Mouse (Mus musculus): ENCODE measurements around the gene Neurl1b.

Neurl1b gene

GRCm38 (mm10) chr17:26414523-26415354 lies at the start of gene Neurl1b:
Neurl1b (plus strand) TSS chr17:26414829.
- peak; percentile 20 to 66 for DNase-seq

DNA sequence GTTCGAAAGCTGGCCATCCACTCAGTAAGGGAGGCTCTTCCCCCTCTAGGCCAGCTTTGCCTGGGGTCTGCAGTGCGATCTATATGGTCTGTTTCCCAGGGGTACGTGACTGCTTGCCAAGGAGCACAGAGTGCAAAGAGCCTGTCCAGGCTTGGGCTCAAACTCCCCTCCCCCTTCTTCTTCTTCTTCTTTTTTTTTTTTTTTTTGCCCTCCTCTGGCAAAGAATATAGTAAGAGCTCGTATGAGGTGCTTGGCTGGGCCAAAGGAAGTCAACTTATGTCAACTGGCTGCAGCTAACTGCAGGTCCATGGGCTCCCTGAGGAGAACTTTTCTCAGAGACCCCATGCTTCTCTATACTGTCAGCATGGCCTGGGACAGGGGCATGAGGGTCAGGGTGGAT lies 47.8 kb upstream of the Neurl1b start:
- DNase-seq = no peak

DNA sequence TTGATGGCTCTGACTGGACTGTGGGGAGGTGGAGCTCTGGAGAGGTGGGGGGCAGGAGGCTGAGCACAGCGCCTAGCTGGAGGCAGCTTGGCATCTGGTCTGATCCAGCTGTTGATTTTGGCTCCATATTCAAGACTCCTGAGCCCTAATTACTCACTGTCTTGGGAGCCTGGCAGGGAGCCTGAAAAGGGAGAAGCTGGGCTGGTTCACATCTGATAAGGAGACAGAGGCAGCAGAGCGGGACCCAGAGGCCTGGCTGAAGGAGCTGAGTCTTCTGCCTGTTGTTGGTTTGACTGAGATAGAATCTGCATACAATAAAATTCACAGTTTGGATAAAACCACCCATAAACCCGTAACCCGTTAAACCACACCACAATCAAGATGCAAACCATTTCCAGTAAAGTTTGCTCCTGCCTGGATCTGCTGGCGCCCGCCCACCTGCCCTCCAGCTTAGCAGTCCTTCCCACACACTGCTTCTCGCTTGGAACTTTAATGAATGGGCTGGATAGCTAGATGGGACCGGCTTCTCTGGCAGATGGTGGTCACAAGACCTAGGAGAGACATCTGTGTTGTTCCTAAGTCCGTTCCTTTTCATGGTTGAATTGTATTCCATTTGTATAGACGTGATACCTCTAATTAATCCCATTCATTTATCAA lies 46.2 kb upstream of the Neurl1b start:
- DNase-seq = no peak

DNA sequence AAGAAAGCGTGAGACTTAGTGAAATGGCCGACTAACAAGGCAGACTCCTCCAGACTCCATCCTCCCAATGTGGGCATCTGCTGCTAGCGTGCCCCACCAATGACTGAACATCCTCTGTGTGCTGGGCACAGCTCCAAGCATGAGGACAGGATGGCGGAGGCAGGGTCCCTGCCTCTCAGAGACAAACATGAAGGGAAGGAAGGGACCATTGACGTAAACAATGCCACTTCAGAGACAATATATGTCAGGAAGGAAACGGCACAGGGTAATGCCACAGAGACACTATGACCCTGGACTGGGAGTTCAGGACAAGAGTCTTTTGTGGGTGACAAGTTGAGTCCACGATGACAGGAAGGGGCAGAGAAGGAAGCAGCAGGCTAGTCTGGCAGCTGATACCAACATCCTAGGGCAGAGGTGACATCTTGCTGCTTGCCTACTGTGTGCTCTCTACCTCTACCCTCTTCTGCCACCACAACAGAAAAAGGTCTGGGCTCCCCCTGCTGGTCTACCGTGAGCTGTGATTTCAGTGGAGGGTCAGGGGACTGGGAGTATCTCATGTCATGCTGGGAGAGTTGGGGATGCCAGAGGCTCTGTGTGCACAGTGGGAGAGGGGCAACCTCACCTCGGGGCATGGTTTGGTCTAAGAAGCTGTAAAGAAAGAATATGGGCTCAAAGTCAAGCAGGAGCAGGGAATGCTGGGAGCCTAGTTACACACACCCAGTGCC lies 43.9 kb upstream of the Neurl1b start:
- peak; percentile 16 to 27 for DNase-seq

GRCm38 (mm10) chr17:26371246-26371535 lies 43.4 kb upstream of the Neurl1b start:
- no peak for DNase-seq

- DNase-seq = no peak
Measured at GRCm38 (mm10) chr17:26373211-26373610, 41.4 kb upstream of the Neurl1b start.

DNA sequence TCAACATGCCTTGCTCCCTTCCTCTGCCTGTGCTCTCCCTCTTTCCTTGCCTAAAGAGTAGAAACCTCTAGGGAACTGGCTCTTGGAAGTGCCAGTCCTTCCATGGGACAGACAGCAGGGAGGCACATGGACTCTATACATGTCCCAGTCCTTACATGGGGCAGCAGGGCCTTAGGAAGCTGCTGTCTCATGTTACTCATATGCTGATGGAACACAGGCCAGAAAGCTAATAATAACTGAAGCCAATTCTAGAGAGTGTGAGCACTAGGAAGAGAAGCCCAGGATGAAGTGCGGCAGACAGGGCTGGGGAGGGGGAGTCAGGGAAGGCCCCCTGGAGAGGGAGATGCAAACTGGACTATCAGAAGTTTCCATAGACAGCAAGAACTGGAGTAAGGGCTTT lies 38.2 kb upstream of the Neurl1b start:
- DNase-seq = no peak

DNA sequence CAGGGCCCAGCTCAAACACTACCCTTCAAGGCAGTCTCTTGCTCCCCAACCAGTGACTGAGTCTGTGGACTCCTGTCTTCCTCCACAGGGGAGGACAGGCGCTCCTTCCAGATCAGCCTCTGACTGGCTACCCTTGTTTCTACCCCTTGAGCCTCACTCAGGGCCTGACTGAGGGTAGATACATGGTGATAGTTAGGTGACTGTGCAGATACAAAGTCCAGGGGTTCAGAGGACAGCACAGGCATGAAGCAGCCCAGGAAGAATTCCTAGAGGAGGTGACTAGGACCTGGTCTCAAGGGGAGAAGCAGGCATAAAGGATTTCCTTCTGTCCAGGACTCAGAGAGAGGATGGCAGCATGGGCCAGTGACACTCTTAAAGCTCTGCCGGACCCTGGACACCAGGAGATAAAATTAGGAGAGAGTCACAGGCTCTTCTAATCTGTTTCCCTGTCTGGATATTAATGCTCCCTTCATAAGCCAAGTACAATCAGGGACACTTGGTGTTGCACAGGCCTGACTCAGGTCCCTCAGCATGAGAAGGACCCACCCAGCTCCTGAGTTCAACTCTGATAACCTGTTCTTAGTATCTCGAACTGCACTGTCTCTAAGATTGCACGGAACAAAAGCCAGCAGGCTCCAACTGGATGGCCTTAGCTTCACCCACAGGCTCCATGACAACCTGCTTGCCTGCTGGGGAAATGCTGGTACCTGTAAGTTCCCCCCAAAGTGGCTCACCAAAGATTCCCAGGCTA lies 37.5 kb upstream of the Neurl1b start:
- no peak for DNase-seq

- no peak for DNase-seq
Measured at GRCm38 (mm10) chr17:26380280-26380985, 34.2 kb upstream of the Neurl1b start.

- DNase-seq = no peak
Measured at GRCm38 (mm10) chr17:26380986-26381446, 33.6 kb upstream of the Neurl1b start.

DNA sequence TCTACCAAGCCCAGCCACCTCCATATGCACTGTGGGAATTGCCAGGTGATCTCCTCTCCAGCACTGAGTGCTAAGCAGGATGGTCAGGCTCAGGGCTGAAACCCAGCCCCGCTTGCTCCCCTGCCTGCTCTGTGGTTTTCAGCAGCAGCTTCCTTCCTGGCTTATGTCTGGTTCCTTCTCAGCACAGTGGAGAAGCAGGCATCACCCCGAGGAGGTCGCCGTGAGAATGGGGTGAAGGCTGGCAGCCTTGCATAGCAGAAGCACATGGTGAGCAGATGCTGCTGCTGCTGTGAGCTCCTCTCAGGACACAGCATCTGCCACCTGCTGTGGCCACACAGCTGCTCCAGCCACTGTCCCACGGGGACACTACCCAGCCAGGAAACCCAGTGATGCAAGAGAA lies 33.0 kb upstream of the Neurl1b start:
- DNase-seq = no peak

- no peak for DNase-seq
Measured at GRCm38 (mm10) chr17:26382176-26382575, 32.5 kb upstream of the Neurl1b start.

DNA sequence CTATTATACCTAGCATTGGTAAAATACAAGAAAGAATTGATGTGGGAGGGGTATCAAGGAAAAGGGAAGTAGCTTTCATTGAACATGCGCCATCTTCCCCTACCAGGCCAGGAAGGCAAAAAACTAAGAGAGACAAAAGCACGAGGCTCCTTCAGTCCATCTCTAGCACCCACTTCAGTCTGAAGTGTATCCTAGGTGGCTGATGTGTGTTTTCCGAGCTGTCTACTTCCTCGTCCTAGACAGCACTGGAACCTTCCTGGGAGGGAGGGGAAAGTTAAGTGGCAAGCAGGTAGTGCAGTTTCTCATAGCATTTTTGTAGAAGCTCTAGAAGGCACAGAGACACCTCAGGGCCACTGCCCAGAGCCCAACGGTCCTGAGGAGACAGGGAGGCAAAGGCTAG lies 31.9 kb upstream of the Neurl1b start:
- DNase-seq = no peak

GRCm38 (mm10) chr17:26384111-26384510 lies 30.5 kb upstream of the Neurl1b start:
- DNase-seq = no peak

- DNase-seq = no peak
Measured at GRCm38 (mm10) chr17:26385252-26386130, 29.1 kb upstream of the Neurl1b start.

DNA sequence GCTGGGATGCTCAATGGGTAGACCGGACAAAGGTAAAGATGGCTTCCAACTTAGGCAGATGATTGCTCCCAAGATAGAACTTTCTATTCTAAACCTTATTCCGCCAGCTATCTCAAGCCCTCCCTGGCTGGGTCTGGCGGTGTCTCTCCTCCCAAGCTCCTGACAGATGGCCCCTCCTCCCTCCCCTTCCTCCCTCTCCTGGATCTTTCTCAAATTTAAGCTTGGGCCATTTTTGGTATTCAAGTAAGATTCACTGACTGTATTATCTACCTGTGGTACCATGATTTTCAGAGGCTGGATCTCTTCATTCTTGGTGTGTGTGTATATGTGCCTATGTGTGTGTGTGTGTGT lies 28.5 kb upstream of the Neurl1b start:
- no peak for DNase-seq

DNA sequence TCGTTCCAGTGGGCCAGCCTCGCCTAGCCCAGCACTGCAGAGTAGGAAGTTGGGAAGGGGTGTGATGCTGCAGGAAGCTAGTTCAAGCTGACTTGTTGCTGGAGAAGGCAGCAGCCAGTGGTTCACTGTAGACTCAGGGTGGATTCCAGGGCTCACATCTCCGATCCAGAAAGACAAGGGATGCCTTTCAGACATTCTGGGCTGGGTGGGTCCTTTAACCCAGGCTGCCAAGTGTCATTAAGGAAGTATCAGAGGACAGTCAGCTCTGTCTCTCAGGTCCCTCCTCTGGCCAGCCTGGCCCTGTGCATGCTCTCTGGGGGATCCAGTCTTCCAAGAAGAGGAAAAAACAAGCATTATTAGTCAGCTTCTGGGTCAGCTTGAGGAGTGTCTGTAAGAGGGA lies 26.5 kb upstream of the Neurl1b start:
- no peak for DNase-seq

GRCm38 (mm10) chr17:26389241-26389640 lies 25.4 kb upstream of the Neurl1b start:
- DNase-seq = no peak

DNA sequence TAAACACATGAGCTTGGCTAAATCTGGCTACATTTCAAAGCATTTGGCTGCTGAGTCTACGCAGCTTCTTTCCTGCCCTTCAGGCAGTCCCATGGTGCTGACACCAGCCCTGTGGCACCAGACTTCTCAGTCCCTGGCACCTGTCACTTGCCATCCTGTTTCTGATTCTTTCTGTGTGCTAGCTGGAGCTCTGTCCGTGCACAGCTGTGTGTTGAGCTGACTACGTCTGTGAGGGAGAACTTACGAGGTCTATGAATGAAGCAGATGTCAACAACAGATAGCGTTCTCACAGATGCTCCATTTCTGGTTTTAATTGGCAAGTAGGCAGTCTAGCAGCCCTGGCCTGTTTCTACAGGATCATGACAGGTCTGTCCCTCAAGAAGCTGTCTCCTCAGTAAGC lies 24.0 kb upstream of the Neurl1b start:
- no peak for DNase-seq

DNA sequence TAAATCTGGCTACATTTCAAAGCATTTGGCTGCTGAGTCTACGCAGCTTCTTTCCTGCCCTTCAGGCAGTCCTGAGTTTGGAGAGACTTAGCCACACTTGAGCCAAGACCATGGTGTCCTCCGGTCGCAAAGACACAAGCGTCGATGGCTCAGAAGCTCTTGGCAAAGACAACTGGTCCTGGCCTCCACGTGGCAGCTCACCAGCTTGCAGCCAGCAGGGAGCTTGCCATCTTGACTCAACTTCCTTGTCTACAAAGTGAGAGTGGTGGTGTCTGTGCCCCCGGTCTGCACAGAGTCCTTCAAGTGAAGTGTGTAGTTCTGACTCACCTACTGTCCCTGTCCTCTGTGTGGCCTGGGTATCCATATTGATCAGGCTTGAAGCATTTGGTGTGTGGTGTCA lies 22.3 kb upstream of the Neurl1b start:
- DNase-seq = no peak

- DNase-seq = no peak
Measured at GRCm38 (mm10) chr17:26396765-26397164, 17.9 kb upstream of the Neurl1b start.

GRCm38 (mm10) chr17:26397339-26397738 lies 17.3 kb upstream of the Neurl1b start:
- DNase-seq = no peak
